Mouse (Mus musculus) liver, postnatal 0 days (tissue): ENCODE measurements at regions not wholly inside any gene's neighbourhood (a gene's known extent, or its start where the extent isn't known, plus 50 kb on each side); places are given as distances from the start of the nearest gene placed in this dataset.

ENCODE experiments used
- CTCF ChIP-seq: sonication (generic); IDR thresholded peaks from 2 replicates; pipeline ENCODE4 v1.5.1; 2016; ENCODE audit warnings: antibody characterized with exemption, low read depth
- EP300 ChIP-seq: IDR thresholded peaks from 2 replicates; pipeline ENCODE4 v1.6.1; 2016; ENCODE audit warnings: antibody characterized with exemption, low read depth, mild to moderate bottlenecking

GRCm38 (mm10) chr1:168805442-168805841 is 373.4 kb upstream of the Pbx1 start:
- no peak for TF ChIP-seq CTCF
- TF ChIP-seq EP300, result no peak
